Mouse (Mus musculus): ENCODE results near the gene Gm10666. TPM values are rescaled to one million over a fixed set of nuclear protein-coding genes. Genes with fewer than 3 reads are reported as not detected.
"Not testable (repeated sequence)": the region's sequence is repeated elsewhere in the genome, so short reads cannot be mapped to it uniquely, and the experiment has no call there.

Gene Gm10666
- polyA plus RNA-seq (2015; fragmentation: Nextera tagmentation; extraction: Ambion mirVana) = not detected in 2 replicates

DNA sequence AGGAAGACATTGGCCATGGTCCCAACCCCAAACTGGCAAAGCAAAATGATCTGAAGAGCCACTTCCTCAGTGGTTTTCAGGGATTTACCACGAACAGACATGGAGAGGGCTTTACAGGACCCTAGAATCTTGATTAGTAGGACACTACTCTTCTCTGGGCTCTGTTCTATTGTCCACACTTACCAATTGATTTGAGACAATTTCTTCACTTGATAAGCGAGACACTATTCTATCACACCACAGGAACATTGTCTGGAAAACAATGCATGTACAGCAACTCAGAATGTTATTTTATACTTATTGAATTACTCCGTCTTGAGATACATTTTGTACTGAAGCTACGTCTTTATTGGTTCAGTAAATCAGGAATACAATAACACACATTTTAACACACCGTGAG is at the start of gene Gm10666:
Gene Gm10666, minus strand, starts transcription at position 101 of the 400 bp plus-strand sequence.
- DNase-seq (ENCODE audit: low spot score) = not testable (repeated sequence)

DNA sequence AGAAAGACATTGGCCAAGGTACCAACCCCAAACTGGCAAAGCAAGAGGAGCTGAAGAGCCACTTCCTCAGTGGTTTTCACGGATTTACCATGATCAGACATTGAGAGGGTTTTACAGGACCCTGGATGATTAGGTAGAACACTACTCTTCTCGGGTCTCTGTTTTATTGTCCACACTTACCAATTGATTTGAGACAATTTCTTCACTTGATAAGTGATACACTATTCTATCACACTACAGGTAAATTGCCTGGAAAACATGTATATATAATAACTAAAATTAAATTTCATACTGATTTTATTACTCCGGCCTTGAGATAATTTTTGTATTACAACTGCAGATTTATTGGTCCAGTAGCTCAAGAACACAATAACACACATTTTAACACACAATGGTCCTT is 29.4 kb upstream of the Gm10666 start, which contains the start of gene Vmn1r142:
Gene Vmn1r142, minus strand, starts transcription at position 101 of the 400 bp plus-strand sequence.
- DNase-seq (ENCODE audit: low spot score) = not testable (repeated sequence)

DNA sequence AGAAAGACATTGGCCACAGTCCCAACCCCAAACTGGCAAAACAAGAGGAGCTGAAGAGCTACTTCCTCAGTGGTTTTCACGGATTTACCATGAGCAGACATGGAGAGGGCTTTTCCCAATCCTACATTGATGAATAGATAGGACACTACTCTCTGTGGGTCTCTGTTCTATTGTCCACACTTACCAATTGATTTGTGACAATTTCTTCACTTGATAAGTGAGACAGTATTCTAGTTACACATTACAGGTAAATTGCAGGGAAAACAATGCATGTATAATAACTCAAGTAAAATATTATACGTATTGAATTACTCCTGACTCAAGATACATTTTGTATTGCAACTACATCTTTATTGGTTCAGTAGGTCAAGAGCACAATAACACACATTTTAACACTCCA is 16.4 kb downstream of the Gm10666 start, which contains the start of gene Gm16451:
Gene Gm16451, minus strand, starts transcription at position 101 of the 400 bp plus-strand sequence.
- DNase-seq (ENCODE audit: low spot score) = not testable (repeated sequence)

Other genes starting within 250 kb of the Gm10666 start
- not detected in 2 replicates for gene Gm5891, start 213.4 kb downstream of the Gm10666 start, polyA plus RNA-seq (2015; fragmentation: Nextera tagmentation; extraction: Ambion mirVana)
- gene Vmn1r137, start 140.2 kb downstream of the Gm10666 start, polyA plus RNA-seq (2015; fragmentation: Nextera tagmentation; extraction: Ambion mirVana) = not detected in 2 replicates
- gene Vmn1r138, start 105.8 kb downstream of the Gm10666 start, polyA plus RNA-seq (2015; fragmentation: Nextera tagmentation; extraction: Ambion mirVana) = not detected in 2 replicates
- gene Gm6176, start 78.4 kb downstream of the Gm10666 start, polyA plus RNA-seq (2015; fragmentation: Nextera tagmentation; extraction: Ambion mirVana) = not detected in 2 replicates
- not detected in 2 replicates for gene Vmn1r139, start 65.7 kb downstream of the Gm10666 start, polyA plus RNA-seq (2015; fragmentation: Nextera tagmentation; extraction: Ambion mirVana)
- not detected in 2 replicates for gene Gm16451, start 16.5 kb downstream of the Gm10666 start, polyA plus RNA-seq (2015; fragmentation: Nextera tagmentation; extraction: Ambion mirVana)
- gene Vmn1r142, start 29.3 kb upstream of the Gm10666 start, polyA plus RNA-seq (2015; fragmentation: Nextera tagmentation; extraction: Ambion mirVana) = not detected in 2 replicates
- not detected in 2 replicates for gene Vmn1r143, start 54.6 kb upstream of the Gm10666 start, polyA plus RNA-seq (2015; fragmentation: Nextera tagmentation; extraction: Ambion mirVana)
- not detected in 2 replicates for gene Gm8653, start 66.5 kb upstream of the Gm10666 start, polyA plus RNA-seq (2015; fragmentation: Nextera tagmentation; extraction: Ambion mirVana)
- not detected in 2 replicates for gene Gm8453, start 94.7 kb upstream of the Gm10666 start, polyA plus RNA-seq (2015; fragmentation: Nextera tagmentation; extraction: Ambion mirVana)
- not detected in 2 replicates for gene Gm4187, start 195.0 kb upstream of the Gm10666 start, polyA plus RNA-seq (2015; fragmentation: Nextera tagmentation; extraction: Ambion mirVana)
- not detected in 2 replicates for gene Gm8660, start 236.3 kb upstream of the Gm10666 start, polyA plus RNA-seq (2015; fragmentation: Nextera tagmentation; extraction: Ambion mirVana)

Measured in thymus, postnatal 0 days (tissue).